Mouse (Mus musculus) testis, postnatal 14 days (tissue): ENCODE measurements around the gene Krtap9-3.

Experiments
- DNase-seq: peaks from one replicate; pipeline ENCODE4 v3.0.0; 2021; ENCODE audit warnings: low spot score

The Krtap9-3 gene

GRCm38 (mm10) chr11:99566530-99566929 is 31.4 kb downstream of the Krtap9-3 start, which contains the start of gene Krtap3-1:
Krtap3-1 (minus strand) TSS chr11:99566630.
- DNase-seq = no peak

DNA sequence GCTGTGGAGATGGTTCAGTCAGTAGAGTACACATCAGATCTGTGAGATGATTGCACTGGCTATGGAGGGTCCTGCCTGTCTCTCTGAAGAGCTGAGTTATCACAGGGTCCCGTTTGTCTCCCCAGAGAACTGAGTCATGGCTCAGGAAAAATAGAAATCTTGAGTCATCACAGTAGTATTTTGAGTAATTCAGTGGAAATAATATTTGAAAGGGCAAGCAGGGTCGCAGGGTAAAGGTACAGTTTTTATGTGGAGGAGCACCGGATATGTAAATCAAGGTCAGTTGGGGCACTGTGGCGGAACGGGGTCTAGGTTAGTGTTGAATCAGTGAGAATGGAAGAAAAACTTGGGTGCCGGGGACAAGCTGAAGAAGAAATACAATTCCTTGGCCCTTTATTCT is 35.3 kb downstream of the Krtap9-3 start:
- DNase-seq = no peak

- DNase-seq = no peak
These were observed 38.5 kb downstream of the Krtap9-3 start, which contains the start of gene Gm11939 for GRCm38 (mm10) chr11:99559366-99559765. Gm11939 (minus strand) TSS chr11:99559466.

DNA sequence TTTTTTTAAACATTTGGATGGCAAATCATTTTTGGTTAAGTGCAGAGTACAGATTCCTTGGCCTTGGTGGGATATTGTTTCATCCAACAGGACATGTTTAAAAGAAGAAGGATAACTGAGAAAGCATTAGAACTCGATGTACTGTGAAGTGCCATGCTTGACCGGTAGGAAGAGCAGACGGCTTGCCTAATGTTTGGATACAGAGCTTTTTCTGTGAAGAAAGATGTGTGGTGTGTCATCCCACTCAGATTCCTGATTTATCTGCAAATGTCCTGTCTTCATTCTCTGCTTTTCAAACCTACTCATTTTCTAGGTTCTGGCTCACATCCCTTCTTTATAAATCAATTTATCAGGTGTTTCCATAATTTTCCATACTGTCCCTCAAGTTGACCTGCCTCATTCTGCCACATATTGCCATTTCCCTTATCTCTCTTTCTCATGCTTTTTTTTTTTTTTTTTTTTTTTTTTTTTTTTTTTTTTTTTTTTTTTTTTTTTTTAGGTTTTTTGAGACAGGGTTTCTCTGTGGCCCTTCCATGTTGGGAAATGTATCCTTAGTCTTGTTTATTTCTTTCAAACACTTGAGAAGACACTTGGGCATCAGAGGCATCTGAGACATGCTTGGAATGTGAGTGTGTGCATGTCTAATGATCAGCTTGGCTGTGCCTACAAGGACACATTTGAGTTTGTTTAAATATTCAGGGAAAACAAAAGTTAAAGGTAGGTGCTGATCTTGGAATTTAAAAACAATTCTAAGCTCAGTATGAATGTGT is 39.7 kb downstream of the Krtap9-3 start:
- DNase-seq = no peak

GRCm38 (mm10) chr11:99556753-99557152 is 41.2 kb downstream of the Krtap9-3 start, which contains the start of gene Krtap3-2:
Krtap3-2 (minus strand) TSS chr11:99556853.
- no peak for DNase-seq

- no peak for DNase-seq
These were observed 41.7 kb downstream of the Krtap9-3 start for GRCm38 (mm10) chr11:99556195-99556594.

DNA sequence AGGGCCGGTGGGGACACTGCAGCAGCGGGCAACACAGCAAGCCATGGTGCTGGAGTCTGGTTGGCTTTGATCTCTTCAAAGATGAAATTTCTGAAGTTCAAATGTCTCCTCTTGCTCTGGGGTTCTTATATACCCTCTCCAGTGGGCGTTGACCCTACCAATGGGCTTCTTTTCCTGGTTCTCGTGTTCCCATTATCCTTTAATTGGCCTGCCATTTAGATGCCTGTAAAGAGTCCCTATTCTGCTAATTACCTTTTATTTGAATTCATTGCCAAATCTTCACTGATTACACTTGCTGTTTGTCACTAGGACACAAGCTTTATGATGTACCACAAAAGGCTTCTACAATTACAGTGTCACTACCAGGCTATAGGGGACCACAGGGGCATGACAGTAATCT is 47.1 kb downstream of the Krtap9-3 start, which contains the start of gene Krtap3-3:
TSS of gene Krtap3-3 (minus strand) at position 101 of the 400 bp plus-strand sequence.
- DNase-seq = no peak

DNA sequence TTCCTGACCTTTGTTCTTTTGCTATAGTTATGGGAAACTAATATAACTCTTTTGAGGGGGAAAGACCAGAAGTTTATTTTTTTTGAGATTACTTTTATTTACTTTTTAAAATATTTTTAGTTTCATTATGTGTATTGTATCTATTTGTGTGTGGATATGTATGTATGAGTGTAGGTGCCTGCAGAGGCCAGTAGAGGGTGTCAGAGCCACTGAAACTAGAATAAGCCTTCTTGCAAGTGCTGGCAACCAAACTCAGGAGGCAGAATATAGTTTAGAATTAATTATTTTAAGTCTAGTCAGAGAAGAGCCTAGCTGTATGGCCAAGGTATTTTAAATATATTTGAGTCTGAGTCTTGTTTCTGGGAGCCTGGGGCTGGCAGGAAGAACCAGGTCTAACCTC is 50.0 kb downstream of the Krtap9-3 start:
- no peak for DNase-seq
